Mouse (Mus musculus) brain, embryonic 18.5 days (tissue): ENCODE measurements around the gene Tecpr2.

Experiments used
- DNase-seq: peaks from one replicate; pipeline ENCODE4 v3.0.0-alpha.2; 2012; ENCODE audit warnings: low read depth, low spot score

The Tecpr2 gene

DNA sequence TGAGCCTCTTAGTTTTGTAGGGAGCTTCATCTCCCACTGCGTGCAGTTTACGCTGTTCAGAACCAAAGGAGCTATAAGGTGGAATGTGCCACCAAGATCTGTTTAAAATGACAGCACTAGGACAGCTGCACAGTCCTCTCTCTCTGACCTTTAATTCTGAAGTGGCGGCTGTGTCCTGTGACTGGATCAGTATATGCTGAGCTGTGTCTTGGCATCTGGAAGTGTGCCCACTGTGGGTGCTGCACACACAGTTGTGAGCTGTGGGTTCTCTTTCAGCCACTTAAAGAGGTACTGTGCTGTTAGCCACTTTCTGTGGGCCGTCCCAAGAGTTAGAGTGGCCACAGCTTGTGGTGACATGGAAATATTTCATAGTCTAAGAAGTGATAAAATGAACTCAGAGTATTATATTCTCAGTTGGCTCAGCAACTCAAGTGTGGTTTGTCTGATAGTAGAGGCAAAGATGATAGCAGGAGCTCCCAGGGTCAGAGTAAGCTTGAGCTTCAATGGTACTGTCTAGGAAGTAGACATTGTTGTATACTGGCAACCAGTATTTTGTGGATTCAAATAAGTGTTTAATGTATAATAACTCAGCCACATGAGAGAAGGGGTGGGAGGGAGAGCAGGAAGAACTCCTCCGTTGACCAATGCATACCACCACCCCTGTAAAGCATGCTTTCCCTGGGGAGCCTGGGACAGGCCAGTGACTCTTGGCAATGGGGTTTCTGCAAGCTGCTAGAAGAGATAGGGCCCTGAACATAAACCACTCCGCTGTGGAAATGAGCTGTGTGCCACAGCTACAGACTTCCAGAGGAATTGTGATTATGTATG is 59.2 kb downstream of the Tecpr2 start:
- no peak for DNase-seq

DNA sequence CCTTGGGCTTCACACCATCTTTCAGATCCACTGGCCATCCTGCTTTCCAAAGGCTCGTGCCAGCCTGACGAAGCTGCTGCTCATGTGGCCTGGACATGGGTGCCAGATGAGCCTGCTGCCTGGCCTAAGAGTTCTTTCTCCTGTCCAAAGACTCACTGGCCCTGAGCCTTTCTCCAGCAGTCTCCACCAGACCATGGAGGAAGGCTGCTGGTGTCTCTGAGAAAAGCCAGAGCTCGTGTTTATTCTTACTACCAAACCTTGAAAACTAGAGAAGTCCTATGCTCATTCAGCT is 59.8 kb downstream of the Tecpr2 start:
- no peak for DNase-seq

DNA sequence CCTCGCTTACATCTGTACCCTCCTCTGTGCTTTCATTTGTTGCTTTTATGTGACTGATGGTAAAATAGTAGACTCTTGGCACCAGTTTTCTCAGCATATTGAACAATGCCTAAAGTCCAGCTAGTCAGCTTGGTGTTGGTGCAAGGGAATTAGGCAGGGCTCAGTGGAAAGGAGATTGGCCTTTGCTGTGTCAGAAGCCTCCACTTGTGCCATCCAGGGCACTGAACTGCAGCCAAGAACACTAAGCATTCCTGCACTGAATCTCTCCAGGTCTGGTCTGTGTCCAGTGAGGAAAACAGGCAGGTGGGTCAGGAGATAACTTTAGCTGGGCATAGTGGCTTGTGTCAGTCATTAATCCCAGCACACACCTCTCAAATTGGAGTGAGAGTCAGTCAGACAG is 60.3 kb downstream of the Tecpr2 start:
- no peak for DNase-seq

DNA sequence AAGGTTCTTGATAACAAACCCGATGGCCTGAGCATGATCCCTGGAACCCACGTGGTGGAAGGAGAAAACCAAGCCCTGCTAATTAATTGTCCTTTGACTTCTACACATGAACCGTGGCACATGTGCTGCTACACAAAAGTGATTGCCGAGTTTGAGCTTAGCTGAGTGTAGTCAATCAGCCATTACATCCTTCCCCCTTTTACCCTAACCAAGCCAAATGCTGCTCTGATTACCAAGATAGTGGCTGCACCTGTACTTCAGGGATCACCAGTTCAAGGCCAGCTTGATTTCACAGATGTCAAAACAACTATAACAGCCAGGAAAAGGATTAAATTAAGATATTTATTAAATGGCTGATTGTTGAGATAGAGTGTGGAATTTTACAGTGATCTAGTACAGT is 61.1 kb downstream of the Tecpr2 start:
- no peak for DNase-seq

DNA sequence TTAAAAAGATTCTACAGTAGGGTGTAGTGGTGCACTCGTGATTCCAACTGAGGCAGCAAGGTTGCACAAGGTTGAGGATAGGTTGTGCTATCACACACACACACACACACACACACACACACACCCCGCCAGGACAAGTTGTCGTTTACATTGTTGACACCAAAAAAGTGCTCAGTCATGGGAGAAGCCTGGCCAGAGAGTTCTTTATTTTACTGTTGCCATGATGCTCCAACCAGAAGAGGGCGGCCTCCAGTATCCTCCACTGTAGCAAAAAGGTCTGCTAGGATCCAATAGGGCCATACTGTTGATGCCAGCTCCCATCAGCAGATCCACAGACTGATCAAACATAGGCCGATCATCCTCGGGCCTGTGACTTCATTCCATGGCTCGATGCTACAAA is 62.2 kb downstream of the Tecpr2 start:
- no peak for DNase-seq

DNA sequence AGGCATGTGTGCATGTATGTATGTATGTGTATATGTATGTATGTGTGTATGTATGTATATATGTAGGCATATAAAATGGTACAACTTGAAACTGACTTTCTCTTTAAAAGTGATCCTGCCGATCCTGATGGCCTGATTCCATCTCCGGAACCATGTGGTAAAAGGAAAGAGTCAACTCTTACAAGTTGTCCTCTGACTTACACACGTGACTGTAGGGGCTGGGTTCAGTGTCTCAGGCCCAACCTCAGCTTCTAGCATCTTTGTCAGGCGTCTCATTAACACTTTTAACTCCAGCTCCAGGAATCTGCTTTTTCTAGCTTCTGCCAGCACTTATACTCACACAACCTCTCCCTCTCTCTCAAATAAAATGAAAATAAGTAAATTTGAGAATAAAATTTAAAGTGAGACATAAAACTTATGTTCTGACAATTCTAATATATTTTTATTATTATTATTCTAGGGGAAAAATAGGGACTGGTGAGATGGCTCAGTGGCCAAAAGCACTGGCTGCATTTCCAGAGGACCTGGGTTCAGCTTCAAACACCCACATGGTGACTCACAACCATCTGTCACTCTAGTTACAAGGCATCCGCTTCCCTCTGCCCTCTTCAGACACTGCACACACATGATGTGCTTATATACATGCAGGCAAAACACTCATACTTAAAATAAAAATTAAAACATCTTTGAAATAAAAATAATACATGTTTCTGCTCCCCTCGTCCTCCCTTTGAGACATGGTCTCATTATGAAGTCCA is 63.7 kb downstream of the Tecpr2 start:
- DNase-seq = no peak

- DNase-seq = no peak
These were observed 64.4 kb downstream of the Tecpr2 start for GRCm38 (mm10) chr12:110953443-110953842.

DNA sequence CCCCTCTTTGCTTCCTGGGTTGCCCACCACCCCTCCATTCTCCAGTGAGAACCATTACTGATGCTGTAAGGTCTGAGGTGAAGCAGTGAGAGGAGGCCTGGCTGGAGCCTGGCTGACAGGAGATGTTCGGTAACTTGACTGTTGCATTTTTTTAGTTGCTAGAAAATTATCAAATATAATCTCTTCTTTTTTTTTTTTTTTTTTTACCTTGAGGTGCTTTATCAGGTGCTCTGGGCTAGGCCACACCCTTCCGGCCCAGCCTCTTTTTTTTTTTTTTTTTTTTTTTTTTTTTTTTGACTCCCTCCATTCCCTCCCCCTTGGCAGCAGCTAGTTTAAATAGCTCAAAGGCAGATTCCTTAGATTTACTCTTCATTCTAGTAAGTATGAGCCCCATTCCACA is 64.8 kb downstream of the Tecpr2 start:
- no peak for DNase-seq

DNA sequence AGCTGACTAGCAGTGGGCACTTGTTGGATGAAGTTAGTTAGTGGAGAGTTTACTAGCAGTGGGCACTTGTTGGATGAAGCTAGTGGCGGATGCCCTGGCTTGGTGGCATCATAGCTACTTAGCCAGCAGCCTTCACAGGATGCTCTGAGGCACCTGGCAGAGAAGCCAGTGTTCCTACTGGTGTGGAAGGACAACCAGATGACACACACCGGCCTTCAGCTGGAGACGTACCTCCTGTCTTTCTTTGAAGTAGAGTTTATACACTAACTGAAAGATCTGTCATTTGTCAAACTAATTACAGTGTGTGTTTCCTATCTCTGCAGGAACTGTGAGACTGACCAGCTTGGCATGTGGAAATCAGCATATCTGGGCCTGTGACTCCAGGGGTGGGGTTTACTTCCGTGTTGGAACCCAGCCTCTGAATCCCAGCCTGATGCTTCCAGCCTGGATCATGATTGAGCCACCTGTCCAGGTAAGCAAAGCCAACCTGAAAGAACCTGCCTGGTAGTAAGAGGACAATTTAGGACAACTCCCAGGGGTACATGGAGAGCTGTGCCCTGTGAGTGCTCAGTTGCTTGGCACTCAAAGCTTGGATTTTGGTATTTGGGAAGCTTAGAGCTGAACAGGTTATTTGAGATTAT is 65.4 kb downstream of the Tecpr2 start:
- no peak for DNase-seq

DNA sequence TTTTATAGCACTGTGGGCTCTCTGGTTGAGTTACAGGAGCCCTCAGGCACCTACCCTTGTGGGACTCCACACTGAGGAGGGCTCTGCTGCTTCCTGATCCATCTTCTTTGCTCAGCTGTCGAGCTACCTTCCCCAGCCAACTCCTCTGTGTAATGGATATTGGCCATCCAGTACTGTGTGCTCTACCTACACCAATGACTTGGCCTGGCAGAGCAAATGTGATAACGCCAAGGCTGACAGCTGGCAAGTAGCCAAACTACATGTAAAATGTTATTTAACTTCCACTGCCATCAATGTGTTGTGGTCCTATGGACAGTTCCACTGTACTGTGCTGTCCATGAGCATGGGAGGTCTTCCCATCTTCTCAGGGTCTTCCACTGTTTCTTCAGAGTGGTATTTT is 72.9 kb downstream of the Tecpr2 start:
- no peak for DNase-seq

DNA sequence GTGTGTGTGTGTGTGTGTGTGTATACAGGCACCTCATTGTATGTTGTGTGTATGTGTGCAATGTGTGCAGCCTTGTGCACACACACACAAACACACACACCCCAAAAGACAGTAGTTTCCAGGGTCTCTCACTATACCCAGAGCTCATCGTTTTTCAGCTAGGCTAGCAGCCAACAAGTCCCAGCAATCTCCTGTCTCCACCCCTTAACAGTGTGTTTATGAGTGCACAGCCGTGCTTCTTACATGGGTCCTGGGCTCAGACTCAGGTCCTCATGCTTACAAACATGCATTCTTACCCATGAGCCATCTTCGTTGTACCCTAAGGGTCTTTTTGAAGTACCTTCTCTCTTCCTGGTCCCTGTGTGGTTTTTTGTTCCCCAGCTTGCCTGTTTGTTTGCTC is 76.4 kb downstream of the Tecpr2 start:
- no peak for DNase-seq

- DNase-seq = no peak
These were observed 77.0 kb downstream of the Tecpr2 start for GRCm38 (mm10) chr12:110966079-110966478.

GRCm38 (mm10) chr12:110967146-110967545 is 78.1 kb downstream of the Tecpr2 start:
- no peak for DNase-seq

- no peak for DNase-seq
These were observed 81.3 kb downstream of the Tecpr2 start for GRCm38 (mm10) chr12:110970408-110970807.

DNA sequence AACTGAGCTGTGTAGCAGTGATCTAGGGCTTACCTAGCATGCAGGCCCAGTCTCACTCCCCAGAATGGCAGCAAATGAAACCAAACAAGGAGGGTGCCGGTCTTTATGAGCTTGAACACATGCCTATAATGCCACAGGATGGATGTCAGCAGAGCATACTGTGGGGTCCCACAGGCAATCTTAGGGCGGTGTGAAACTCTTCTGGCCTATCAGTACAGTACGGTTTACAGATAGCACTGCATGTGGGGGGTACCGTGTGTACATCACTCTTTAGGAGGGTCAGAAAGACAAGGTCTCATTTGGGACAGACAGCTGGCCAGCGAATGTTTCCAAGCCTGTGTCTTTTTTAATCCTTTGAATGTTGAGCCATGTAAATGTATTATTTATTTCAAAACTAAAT is 82.9 kb downstream of the Tecpr2 start:
- no peak for DNase-seq

- DNase-seq = no peak
These were observed 84.8 kb downstream of the Tecpr2 start for GRCm38 (mm10) chr12:110973829-110974228.

GRCm38 (mm10) chr12:110974295-110974694 is 85.2 kb downstream of the Tecpr2 start:
- DNase-seq = no peak

DNA sequence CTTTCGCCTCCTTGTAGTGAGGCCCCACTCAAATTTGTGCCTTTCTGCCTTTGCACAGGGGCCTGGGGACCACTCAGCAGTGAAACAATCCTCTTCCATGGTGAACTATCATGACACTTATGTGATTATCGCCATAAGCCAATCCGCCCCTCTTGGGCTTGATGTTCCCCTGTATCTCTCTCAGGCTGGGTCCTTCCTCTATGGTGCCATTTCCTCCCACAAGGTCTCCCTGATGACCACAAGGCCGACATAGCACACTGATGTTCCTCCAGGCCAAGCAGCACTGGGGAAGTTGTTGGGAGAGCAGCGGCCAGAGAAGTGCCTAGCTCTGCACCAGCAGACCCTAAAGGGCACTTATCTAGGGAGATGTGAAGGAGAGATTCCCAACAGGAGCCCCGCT is 85.7 kb downstream of the Tecpr2 start:
- DNase-seq = no peak

- DNase-seq = no peak
These were observed 86.3 kb downstream of the Tecpr2 start for GRCm38 (mm10) chr12:110975385-110975784.

DNA sequence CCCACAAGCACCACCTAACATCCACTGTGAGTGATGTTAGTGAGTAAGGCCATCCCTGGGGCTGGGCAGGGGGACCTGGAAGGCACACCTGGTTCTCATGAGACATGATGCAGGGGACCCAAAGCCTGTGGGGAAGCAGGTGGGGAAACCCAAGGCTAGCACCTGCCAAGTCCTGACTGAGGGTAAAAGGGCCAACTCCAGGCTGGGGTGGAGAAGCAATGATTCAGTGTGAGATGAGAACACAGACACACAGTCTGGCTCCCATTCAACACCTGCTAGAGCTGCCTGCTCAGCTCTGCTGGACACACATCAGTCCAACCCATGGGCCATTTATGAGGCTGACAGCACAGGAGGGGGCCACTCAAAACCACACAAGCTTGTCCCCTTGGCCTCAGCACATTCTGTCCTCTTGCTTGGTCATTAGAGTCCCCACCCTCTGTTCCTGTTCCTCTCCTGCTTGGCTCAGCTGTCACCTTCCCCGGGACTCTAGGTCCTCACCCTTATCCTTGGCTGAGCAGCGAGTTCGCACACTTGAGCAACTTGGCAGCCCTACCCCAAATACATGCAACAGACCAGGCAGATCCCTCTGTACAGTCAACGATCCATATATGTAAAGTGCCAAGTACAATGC is 86.9 kb downstream of the Tecpr2 start:
- DNase-seq = no peak

- no peak for DNase-seq
These were observed 87.7 kb downstream of the Tecpr2 start for GRCm38 (mm10) chr12:110976589-110977344.

DNA sequence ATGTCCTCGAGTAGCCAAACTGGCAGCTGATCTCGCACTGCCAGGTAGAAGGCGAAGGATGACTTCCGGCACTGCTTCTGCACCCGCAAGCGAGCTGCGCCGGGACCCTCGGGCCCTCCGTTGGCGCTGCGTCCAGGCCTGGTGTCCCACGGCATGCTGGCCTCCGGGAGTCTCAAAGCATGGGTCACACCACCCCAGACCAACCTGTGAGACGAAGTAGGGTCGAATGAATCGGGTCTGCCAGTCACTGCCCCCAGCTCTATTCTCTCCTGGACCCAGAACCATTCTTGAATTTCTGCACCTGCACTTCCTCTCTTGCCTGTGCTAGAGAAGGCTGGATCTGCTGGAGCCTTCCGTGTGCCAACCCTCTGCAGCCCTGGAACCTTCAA is 88.3 kb downstream of the Tecpr2 start:
- DNase-seq = no peak
